Mouse (Mus musculus) frontal cortex, postnatal 10 days (tissue): ENCODE results near the gene Acox3.

Source experiments
- DNase-seq, 2 experiments: peaks; one replicate each; pipeline ENCODE4 v3.0.0; 2022; ENCODE audit warnings: low spot score in 2 of 2, mixed read lengths in 1 of 2

Acox3 gene

GRCm38 (mm10) chr5:35648230-35648629 lies 65.4 kb downstream of the Acox3 start:
- DNase-seq, result no peak

- DNase-seq, result no peak
Measured at GRCm38 (mm10) chr5:35652319-35652718, 69.5 kb downstream of the Acox3 start.

GRCm38 (mm10) chr5:35652872-35653271 lies 70.0 kb downstream of the Acox3 start:
- no peak for DNase-seq

- no peak for DNase-seq
Measured at GRCm38 (mm10) chr5:35653743-35654395, 71.0 kb downstream of the Acox3 start.

GRCm38 (mm10) chr5:35655753-35656485 lies 73.1 kb downstream of the Acox3 start:
- no peak for DNase-seq

- DNase-seq, result no peak
Measured at GRCm38 (mm10) chr5:35659503-35659902, 76.7 kb downstream of the Acox3 start.

GRCm38 (mm10) chr5:35661210-35661609 lies 78.4 kb downstream of the Acox3 start:
- no peak for DNase-seq

GRCm38 (mm10) chr5:35662021-35662545 lies 79.2 kb downstream of the Acox3 start:
- no peak for DNase-seq
